Mouse (Mus musculus) liver, embryonic 13.5 days (tissue): Measurements from ENCODE around the gene Gpr141. TPM values are rescaled to one million over a fixed set of nuclear protein-coding genes. Genes with fewer than 3 reads are reported as not detected.

ENCODE experiments used
- ATAC-seq: fragments of 200-750 bp; cut with Nextera tagmentation; 2 replicates; pipeline ENCODE4 v1.8.0; 2017; ENCODE audit warnings: low read depth, mild to moderate bottlenecking, moderate number of reproducible peaks, moderate library complexity
- DNase-seq: peaks from one replicate; pipeline ENCODE4 v3.0.0; 2022
- H3K27ac ChIP-seq: fragments of 300-500 bp; sonication (generic); 2 replicates; pipeline ENCODE4 v1.5.1; 2015; ENCODE audit warnings: moderate library complexity, mild to moderate bottlenecking, inconsistent platforms
- H3K27me3 ChIP-seq: fragments of 300-500 bp; sonication (generic); 2 replicates; pipeline ENCODE4 v1.6.1; 2015; ENCODE audit warnings: mild to moderate bottlenecking, inconsistent platforms
- H3K36me3 ChIP-seq: fragments of 300-500 bp; sonication (generic); 2 replicates; pipeline ENCODE4 v1.6.1; 2015; ENCODE audit warnings: mild to moderate bottlenecking, inconsistent platforms
- H3K4me1 ChIP-seq: fragments of 300-500 bp; sonication (generic); replicated peaks from 2 replicates; pipeline ENCODE4 v1.6.1; 2015; ENCODE audit warnings: inconsistent platforms
- H3K4me2 ChIP-seq: fragments of 300-500 bp; sonication (generic); 2 replicates; pipeline ENCODE4 v1.6.1; 2015; ENCODE audit warnings: inconsistent platforms, mild to moderate bottlenecking, moderate library complexity
- H3K4me3 ChIP-seq: fragments of 300-500 bp; sonication (generic); replicated peaks from 2 replicates; pipeline ENCODE4 v1.5.1; 2015; ENCODE audit warnings: mild to moderate bottlenecking, inconsistent platforms
- H3K9ac ChIP-seq: fragments of 300-500 bp; sonication (generic); 2 replicates; pipeline ENCODE4 v1.6.1; 2015; ENCODE audit warnings: mild to moderate bottlenecking, inconsistent platforms
- H3K9me3 ChIP-seq: fragments of 300-500 bp; sonication (generic); replicated peaks from 2 replicates; pipeline ENCODE4 v1.6.1; 2016; ENCODE audit warnings: inconsistent platforms
- WGBS: fragments of 180-500 bp; shearing (Covaris S2); methylation state at CpG from one replicate; pipeline ENCODE4 v1.1.7; 2015; ENCODE audit not compliant: insufficient replicate concordance; 5-methylcytosine and 5-hydroxymethylcytosine counted together
- polyA plus RNA-seq: library from polyadenylated mRNA; unstranded; fragments of >200 nt; fragmentation: Nextera tagmentation; extraction: Ambion mirVana; gene quantifications from 2 replicates; pipeline ENCODE4 v1.2.1, GENCODE M21; 2015

Gene Gpr141
- polyA plus RNA-seq: 1.3 and 1.4 TPM in 2 replicates

DNA sequence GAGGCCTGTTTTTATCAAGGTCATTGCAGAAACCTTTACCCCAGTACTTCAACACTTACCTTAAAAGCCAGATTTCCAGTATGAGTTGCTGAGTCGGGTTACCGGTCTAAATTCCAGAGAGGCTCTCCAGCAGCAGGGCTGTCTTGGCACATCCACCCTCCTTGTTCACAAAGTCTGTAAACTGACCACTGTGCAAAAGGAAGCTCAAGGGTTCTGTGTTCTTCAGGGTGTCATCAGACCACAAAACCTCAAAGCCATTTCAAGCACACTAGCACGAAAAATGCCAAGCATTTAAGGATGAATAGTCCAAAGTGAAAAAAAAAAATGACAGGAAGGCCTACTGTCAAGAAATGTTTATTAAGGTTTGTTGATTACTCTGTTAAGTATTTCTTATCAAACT, at the start of gene Gpr141:
Gene Gpr141, minus strand, starts transcription at position 187 of the 400 bp plus-strand sequence.
- Histone ChIP-seq H3K4me3 (no peak within 1 kb of the TSS), H3K36me3 (no peaks in the 10 kb centered on the region), H3K27ac (no peak within 1 kb of the TSS), H3K9ac (no peak within 1 kb of the TSS), H3K27me3 (no peaks in the 10 kb centered on the region), H3K4me1 (no peaks in the 10 kb centered on the region), H3K9me3 (no peaks in the 10 kb centered on the region), H3K4me2 (no peak within 1 kb of the TSS)
- no peak for ATAC-seq
- no peak for DNase-seq
- 22% methylated on average over 3 of the region's 3 CpGs for WGBS

DNA sequence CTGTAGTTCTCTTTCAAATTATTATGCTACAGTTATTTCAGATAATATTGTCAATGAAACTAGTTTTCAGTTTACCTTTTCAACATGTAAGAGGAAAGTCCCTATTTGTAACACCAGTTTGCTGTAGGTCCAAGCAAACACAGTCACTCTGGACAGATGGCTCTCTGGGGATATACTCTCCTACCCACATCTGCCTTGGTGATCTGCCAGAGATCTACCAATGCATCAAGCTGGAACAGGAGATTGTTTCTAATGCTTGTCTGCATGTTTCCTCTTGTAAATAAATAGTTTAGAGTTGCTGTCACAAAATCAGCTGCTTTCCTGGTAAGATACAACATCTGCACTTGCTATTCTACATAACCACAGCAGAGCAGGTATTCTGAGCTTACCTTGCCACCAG, 40.2 kb upstream of the Gpr141 start:
- Histone ChIP-seq H3K4me3 (no peak overlapping the region), H3K27me3 (no peaks in the 10 kb centered on the region), H3K36me3 (no peaks in the 10 kb centered on the region), H3K9me3 (no peaks in the 10 kb centered on the region), H3K4me1 (no peaks in the 10 kb centered on the region), H3K9ac (no peak overlapping the region), H3K27ac (no peak overlapping the region), H3K4me2 (no peak overlapping the region)
- DNase-seq (no peak), ATAC-seq (no peak)

DNA sequence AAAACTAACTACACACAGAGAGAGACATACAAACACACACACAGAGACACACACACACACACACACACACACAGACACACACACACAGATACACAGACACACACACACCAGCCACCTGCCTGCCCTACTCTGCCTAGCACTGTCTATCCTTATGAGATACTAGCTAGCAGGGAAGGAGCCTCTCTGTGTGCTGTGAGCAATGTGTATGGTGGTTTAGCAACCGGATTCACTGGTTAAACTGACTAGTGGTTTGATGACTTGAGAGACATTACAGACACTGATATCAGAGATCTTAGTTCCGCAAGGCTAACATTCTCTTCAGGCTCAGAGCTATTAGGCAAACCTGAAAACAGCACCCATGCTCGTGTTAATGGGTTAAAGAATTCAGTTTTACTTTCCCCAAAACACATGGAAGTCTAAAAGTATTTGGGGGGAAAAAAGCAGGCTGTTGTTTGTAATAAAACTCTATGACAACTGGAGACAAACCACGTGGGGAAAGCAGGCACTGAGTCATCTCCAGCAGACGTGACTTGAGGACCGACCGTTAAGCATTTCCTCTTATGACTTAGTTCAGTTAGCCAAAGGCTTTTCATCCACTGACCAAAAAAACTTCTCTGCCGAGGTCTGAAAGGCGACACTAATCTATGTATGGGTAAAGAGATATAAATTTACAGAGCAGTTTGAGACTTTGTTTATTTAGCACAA, 30.7 kb upstream of the Gpr141 start:
- WGBS: 13% methylated on average over 9 of the region's 9 CpGs
- ATAC-seq: 0 out of 2 replicates have a peak, but pooled peaks have one; percentile 29
- Histone ChIP-seq H3K27me3 (no peaks in the 10 kb centered on the region), H3K4me3 (no peak overlapping the region), H3K4me1 (no peaks in the 10 kb centered on the region), H3K9me3 (no peaks in the 10 kb centered on the region), H3K9ac (no peak overlapping the region), H3K36me3 (no peaks in the 10 kb centered on the region), H3K27ac (no peak overlapping the region), H3K4me2 (no peak overlapping the region)
- DNase-seq: no peak

DNA sequence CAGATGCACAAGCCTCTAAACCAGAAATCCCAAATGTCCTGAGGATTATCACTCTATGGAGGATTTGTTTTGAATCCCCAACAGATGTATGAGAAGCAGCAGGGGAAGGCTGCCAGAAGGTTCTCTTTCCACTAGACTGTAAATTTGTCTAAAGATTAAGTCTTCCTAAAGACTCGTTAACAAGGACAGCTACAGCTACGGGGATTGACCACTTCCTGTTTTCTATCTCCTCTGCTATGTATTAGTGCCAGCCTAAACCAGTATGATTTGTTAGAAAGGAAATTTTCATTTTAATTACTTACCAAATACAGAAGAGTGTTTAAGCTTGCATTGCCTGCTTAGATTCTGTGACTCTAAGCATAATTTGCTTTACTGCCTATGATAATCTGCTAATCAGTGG, 30.0 kb upstream of the Gpr141 start:
- 19% methylated on average over 2 of the region's 2 CpGs for WGBS
- Histone ChIP-seq H3K9ac (no peak overlapping the region), H3K36me3 (no peaks in the 10 kb centered on the region), H3K4me1 (no peaks in the 10 kb centered on the region), H3K9me3 (no peaks in the 10 kb centered on the region), H3K4me3 (no peak overlapping the region), H3K27me3 (no peaks in the 10 kb centered on the region), H3K27ac (no peak overlapping the region), H3K4me2 (no peak overlapping the region)
- DNase-seq: no peak
- no peak for ATAC-seq

DNA sequence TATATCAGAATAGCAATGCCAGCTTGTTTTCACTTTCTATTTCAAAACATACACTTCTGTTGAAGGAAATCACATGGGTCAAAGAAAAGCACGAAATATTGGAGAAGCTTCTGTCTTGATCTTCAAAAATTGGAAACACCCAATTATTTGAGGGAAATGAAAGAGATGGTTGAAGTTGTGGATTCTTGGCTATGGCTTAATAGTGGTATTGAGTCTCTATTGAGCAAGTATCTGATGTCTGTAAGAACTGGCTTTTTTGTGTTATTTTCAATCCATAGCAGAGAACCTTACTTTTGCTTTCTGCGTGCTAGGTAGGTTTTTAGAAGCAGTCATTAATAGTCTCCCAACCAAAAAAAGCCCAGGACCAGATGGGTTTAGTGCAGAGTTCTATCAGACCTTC, 19.4 kb upstream of the Gpr141 start:
- Histone ChIP-seq H3K27ac (no peak overlapping the region), H3K9ac (no peak overlapping the region), H3K4me3 (no peak overlapping the region), H3K4me2 (no peak overlapping the region), H3K27me3 (no peaks in the 10 kb centered on the region), H3K36me3 (no peaks in the 10 kb centered on the region), H3K4me1 (no peaks in the 10 kb centered on the region), H3K9me3 (no peaks in the 10 kb centered on the region)
- WGBS: 65% methylated on average over 2 of the region's 2 CpGs
- ATAC-seq: no peak
- no peak for DNase-seq

DNA sequence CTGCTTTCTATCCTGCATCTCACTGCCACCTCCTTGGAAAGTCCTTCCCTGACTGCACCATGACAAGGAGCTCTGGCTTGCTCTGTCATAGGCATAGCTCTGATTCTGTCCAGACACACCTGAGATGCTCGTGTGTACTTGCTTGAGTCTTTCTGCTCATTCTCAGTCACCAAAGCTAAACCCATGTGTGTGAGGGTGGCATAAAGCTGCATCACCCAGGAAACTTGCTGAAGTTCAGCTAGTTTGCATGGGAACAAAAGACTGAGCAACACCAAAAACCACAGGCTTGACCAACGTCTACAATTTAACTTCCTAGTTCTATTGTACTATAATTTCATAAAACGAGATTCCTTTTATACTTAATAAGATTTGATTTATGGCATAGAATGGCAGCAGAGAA, 18.6 kb upstream of the Gpr141 start:
- no peak overlapping the region for H3K9ac ChIP-seq
- DNase-seq: no peak
- WGBS: 48% methylated on average over 3 of the region's 3 CpGs
- no peaks in the 10 kb centered on the region for H3K36me3 ChIP-seq
- no peak overlapping the region for H3K4me3 ChIP-seq
- ATAC-seq: no peak
- H3K27me3 ChIP-seq: no peaks in the 10 kb centered on the region
- no peaks in the 10 kb centered on the region for H3K9me3 ChIP-seq
- H3K27ac ChIP-seq: no peak overlapping the region
- no peak overlapping the region for H3K4me2 ChIP-seq
- H3K4me1 ChIP-seq: no peaks in the 10 kb centered on the region

DNA sequence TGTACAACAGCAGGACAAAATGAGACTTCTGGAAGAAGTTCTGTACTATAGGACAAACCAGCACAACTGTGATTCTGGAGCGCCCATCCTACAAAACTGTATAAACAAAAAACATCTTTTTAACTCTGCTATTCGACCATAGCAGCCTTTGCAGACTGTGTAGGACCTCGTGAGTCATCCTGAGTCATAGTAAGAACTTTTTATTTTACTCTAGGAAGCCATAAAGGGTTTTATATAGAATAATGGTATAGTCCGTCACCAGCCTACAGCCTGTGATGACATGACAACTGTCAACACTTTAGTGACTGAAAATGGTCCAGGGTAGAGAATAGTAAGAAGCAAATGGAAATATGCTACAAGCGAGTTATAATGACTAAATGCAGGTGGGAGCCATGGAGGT, 17.6 kb upstream of the Gpr141 start:
- no peaks in the 10 kb centered on the region for H3K27me3 ChIP-seq
- no peaks in the 10 kb centered on the region for H3K4me1 ChIP-seq
- no peak for ATAC-seq
- 48% methylated on average over 5 of the region's 5 CpGs for WGBS
- H3K4me2 ChIP-seq: no peak overlapping the region
- H3K9ac ChIP-seq: no peak overlapping the region
- H3K27ac ChIP-seq: no peak overlapping the region
- no peaks in the 10 kb centered on the region for H3K36me3 ChIP-seq
- no peaks in the 10 kb centered on the region for H3K9me3 ChIP-seq
- no peak for DNase-seq
- no peak overlapping the region for H3K4me3 ChIP-seq

DNA sequence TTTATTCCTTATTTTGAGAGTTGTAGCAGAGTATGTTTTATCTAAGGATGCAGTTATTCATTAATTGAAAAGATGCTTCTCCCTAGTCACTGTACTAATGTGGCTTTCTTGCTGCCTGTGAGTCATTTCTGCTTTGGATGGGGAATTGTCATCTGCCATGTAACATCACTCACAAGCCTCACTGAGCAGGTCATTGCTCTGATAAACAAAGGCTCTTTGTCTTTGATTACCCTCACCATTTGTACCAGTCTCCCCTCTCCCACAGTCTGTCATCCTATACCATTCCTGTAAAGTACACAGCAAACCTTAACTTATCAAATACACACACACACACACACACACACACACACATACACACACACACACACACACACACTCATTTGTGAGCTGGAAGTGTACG, 16.1 kb upstream of the Gpr141 start:
- Histone ChIP-seq H3K4me2 (no peak overlapping the region), H3K4me1 (no peaks in the 10 kb centered on the region), H3K27ac (no peak overlapping the region), H3K27me3 (no peaks in the 10 kb centered on the region), H3K9ac (no peak overlapping the region), H3K36me3 (no peaks in the 10 kb centered on the region), H3K4me3 (no peak overlapping the region), H3K9me3 (no peaks in the 10 kb centered on the region)
- no peak for ATAC-seq
- DNase-seq: no peak
- 47% methylated on average over 1 of the region's 1 CpGs for WGBS

DNA sequence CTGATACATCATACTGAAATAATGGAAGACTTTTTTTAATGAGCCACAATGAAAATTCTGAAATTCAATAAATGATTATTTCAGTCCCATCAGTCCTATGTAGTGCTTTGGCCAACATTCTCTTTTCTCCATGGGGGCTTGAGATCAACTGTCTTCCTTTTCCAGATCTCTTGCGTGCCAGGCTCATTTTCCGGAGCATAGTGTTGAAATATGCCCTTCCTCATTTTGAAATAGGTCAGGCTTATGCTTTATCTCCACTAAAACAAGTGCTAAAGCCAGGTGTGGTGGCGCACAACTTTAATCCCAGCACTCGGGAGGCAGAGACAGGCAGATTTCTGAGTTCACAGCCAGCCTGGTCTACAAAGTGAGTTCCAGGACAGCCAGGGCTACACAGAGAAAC, 6.5 kb upstream of the Gpr141 start:
- H3K9me3 ChIP-seq: no peaks in the 10 kb centered on the region
- no peaks in the 10 kb centered on the region for H3K4me1 ChIP-seq
- WGBS: 62% methylated on average over 4 of the region's 4 CpGs
- no peaks in the 10 kb centered on the region for H3K36me3 ChIP-seq
- H3K9ac ChIP-seq: no peak overlapping the region
- H3K4me3 ChIP-seq: no peak overlapping the region
- ATAC-seq (no peak), DNase-seq (no peak)
- H3K27me3 ChIP-seq: no peaks in the 10 kb centered on the region
- no peak overlapping the region for H3K27ac ChIP-seq
- no peak overlapping the region for H3K4me2 ChIP-seq

DNA sequence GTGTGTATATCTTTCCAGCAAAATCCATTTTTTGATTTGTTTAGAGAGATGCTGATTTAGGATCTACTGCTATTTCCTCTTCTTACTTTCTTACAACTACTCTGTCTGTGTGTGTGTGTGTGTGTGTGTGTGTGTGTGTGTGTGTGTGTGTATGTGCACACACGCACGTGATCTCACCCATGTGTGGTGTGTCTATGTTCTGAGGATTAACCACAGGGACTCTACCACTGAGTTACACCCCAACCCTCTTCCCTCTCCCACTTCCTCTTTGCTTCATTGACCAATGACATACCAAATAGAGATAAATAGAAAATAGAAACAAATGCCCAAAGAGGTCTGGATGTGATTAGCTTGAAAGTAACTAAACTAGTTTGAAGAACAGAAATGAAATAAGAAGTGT, 4.0 kb upstream of the Gpr141 start:
- Histone ChIP-seq H3K9ac (no peak overlapping the region), H3K27ac (no peak overlapping the region), H3K36me3 (no peaks in the 10 kb centered on the region), H3K9me3 (no peaks in the 10 kb centered on the region), H3K4me3 (no peak overlapping the region), H3K4me1 (no peaks in the 10 kb centered on the region), H3K4me2 (no peak overlapping the region), H3K27me3 (no peaks in the 10 kb centered on the region)
- no peak for ATAC-seq
- no peak for DNase-seq
- 4% methylated on average over 2 of the region's 2 CpGs for WGBS

DNA sequence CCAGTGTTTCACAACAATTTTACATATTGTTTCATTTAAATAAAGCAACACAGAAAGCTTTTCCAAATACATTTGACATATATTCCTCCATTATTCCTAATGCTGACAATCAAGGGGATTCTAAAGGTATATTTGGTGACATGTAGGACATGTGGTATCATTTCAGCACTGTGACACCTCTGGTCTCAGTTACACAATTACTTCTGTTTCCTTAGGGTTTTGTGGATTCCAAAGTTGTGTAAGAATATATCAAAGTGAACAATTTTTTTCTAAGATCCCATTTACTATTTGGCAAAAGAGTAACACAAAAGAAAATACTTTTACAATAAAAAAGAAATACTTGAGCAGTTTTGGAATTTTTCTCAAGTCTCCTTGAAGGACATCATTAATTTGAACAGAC, 2.4 kb downstream of the Gpr141 start:
- H3K9me3 ChIP-seq: no peaks in the 10 kb centered on the region
- no peak overlapping the region for H3K9ac ChIP-seq
- H3K4me2 ChIP-seq: no peak overlapping the region
- no peak overlapping the region for H3K4me3 ChIP-seq
- ATAC-seq: no peak
- no peaks in the 10 kb centered on the region for H3K27me3 ChIP-seq
- no peak for DNase-seq
- no peaks in the 10 kb centered on the region for H3K4me1 ChIP-seq
- no peaks in the 10 kb centered on the region for H3K36me3 ChIP-seq
- no peak overlapping the region for H3K27ac ChIP-seq

DNA sequence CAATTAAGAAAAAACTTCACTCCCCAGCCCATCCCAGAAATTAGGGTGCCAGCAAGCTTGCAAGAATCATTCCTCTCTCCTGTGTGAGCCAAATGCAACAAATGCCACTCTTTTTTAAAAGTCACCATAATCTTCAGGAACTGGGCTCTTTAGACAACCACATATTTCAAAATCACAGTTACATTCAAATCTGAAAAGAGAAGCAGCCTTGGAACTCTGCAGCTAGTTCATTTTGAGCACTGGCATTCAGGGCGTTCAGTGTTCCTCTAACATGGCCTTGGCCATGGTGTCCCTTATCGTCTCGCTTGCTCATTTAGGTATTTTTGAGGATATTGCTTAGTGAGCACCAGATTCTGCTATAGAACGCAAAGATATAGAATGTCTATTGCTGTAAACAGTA, 4.1 kb downstream of the Gpr141 start:
- Histone ChIP-seq H3K4me1 (no peaks in the 10 kb centered on the region), H3K9ac (no peak overlapping the region), H3K4me3 (no peak overlapping the region), H3K4me2 (no peak overlapping the region), H3K27ac (no peak overlapping the region), H3K36me3 (no peaks in the 10 kb centered on the region), H3K27me3 (no peaks in the 10 kb centered on the region), H3K9me3 (no peaks in the 10 kb centered on the region)
- ATAC-seq (no peak), DNase-seq (no peak)
- WGBS: 76% methylated on average over 4 of the region's 4 CpGs
